Mouse (Mus musculus) 3134 (cell line): ENCODE results near the gene Lrrc75a.

Experiments
- DNase-seq: peaks from one replicate; pipeline ENCODE4 v3.0.0-alpha.2; 2011; ENCODE audit warnings: low spot score; ENCODE audit not compliant: insufficient read length; ENCODE audit errors: extremely low read depth

The Lrrc75a gene

DNA sequence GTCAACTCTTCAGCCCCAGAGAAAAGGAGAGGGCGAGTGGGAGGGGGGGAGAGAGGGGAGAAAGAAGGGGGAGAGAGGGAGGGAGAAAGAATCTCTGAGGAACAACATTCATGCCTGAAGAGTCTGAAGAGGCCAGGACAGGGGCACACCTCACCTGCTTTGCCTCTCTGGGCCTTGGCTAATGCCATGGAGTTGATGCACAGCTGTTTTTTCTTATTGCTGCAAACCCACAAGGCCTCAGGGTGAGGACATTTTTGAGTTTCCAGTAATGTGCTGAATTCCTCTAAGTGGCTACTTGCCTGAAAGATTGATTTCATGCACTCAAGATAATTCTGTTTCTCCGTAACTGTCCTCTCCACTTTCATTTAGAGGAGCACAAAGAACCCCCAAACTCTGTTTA lies 90.2 kb downstream of the Lrrc75a start:
- no peak for DNase-seq

DNA sequence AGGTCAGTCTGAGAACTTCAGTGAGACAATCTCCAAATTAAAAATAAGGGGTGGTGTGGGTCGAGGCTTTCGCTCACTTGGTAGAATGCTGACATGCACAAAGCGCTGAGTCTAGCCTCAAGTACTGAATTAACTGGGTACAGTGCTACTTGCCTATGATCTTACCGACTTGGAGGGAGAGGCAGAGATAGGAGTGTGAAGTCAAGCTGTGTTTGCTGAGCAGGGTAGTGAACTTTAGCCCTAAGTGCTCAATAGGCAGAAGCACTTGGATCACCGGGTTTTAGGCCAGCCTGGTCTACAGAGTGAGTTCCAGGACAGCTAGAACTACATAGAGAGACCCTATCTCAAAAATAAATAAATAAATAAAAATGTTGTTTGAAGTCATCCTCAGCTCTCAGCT lies 91.1 kb downstream of the Lrrc75a start:
- DNase-seq, result no peak

DNA sequence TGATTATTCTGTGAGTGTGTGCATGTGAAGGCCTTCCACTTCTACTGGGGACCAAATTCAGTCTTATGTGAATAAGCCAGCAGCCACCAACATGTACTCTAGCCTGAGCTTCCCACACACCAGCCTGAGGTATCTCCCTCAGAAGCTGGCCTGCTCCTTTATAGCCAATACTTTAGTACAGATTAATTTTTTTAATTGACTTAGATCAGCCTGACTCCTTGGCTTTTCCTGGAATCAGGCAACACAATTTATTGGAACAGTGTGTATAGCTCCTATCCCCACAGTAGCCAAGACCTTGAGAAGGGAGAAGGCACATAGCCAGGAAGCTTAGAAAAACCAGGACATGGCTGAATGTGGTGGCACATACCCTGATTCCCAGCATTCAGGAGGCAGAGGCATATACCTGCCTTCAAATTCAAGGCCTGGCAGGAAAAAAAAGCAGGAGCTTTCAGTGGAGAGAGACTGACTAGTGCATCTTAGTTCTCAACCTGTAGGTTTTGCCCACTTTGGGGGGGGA lies 92.4 kb downstream of the Lrrc75a start:
- no peak for DNase-seq

DNA sequence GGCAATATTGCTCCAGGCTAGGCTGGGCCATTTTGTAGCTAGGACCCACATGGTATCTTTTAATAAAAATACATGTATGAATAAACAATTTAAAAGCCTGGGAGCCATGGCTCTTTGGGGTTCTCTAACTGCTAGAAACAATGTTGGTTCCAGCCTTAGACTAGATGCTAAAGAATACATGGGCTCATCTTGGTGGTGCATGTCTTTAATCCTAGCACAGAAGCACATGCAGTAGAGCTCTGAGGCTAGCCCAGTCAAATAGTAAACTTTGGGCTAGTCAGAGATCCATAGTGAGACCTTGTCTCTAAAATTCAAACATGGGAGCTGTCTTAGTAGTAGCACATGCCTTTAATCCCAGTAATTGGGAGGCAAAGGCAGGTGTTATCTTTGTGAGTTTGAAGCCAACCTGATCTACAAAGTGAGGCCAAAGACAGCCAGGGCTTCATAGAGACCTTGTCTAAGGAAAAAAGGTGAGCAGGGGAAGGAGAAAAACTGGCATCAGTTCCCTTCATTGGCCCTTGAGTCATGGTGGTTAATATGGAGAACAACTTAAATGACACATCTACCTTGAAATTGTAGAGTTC lies 93.3 kb downstream of the Lrrc75a start:
- DNase-seq, result no peak
